Mouse (Mus musculus) hindbrain, postnatal 0 days (tissue): Measurements from ENCODE around the gene Mob3b. TPM values are rescaled to one million over a fixed set of nuclear protein-coding genes. Genes with fewer than 3 reads are reported as not detected.

ENCODE experiments used
- ATAC-seq: fragments of 200-750 bp; cut with Nextera tagmentation; 2 replicates; pipeline ENCODE4 v1.8.0; 2017; ENCODE audit warnings: mild to moderate bottlenecking, moderate TSS enrichment, moderate library complexity
- DNase-seq: peaks from one replicate; pipeline ENCODE4 v3.0.0-alpha.2; 2015; ENCODE audit warnings: low spot score
- H3K27ac ChIP-seq: fragments of 300-500 bp; sonication (generic); 2 replicates; pipeline ENCODE4 v1.5.1; 2014; ENCODE audit warnings: mild to moderate bottlenecking
- H3K27me3 ChIP-seq: fragments of 300-500 bp; sonication (generic); 2 replicates; pipeline ENCODE4 v1.6.1; 2014; ENCODE audit warnings: low read length, mixed read lengths; ENCODE audit not compliant: insufficient read depth
- H3K36me3 ChIP-seq: fragments of 300-500 bp; sonication (generic); 2 replicates; pipeline ENCODE4 v1.6.1; 2014; ENCODE audit warnings: low read length, mixed read lengths; ENCODE audit not compliant: insufficient read depth
- H3K4me1 ChIP-seq: fragments of 300-500 bp; sonication (generic); 2 replicates; pipeline ENCODE4 v1.6.1; 2014; ENCODE audit warnings: antibody characterized with exemption, low read length, mixed read lengths; ENCODE audit not compliant: insufficient read depth
- H3K4me2 ChIP-seq: fragments of 300-500 bp; sonication (generic); 2 replicates; pipeline ENCODE4 v1.6.1; 2014; ENCODE audit warnings: low read depth, mild to moderate bottlenecking, low read length, moderate library complexity, mixed read lengths
- H3K4me3 ChIP-seq: fragments of 300-500 bp; sonication (generic); 2 replicates; pipeline ENCODE4 v1.5.1; 2014; ENCODE audit warnings: low read length
- H3K9ac ChIP-seq: fragments of 300-500 bp; sonication (generic); replicated peaks from 2 replicates; pipeline ENCODE4 v1.6.1; 2014; ENCODE audit warnings: mild to moderate bottlenecking, low read length, moderate library complexity, mixed read lengths
- H3K9me3 ChIP-seq: fragments of 300-500 bp; sonication (generic); 2 replicates; pipeline ENCODE4 v1.6.1; 2016; ENCODE audit warnings: low read length, mixed read lengths
- CTCF ChIP-seq: IDR thresholded peaks from 2 replicates; pipeline ENCODE4 v1.5.1; 2016; ENCODE audit warnings: antibody characterized with exemption, control low read depth, low read depth
- WGBS: fragments of 180-500 bp; shearing (Covaris S2); extraction: QIAGEN DNeasy Blood & Tissue Kit; methylation state at CpG from one replicate; pipeline ENCODE4 v1.1.7; 2014; 5-methylcytosine and 5-hydroxymethylcytosine counted together
- polyA plus RNA-seq: library from polyadenylated mRNA; unstranded; fragments of >200 nt; fragmentation: Nextera tagmentation; extraction: Ambion mirVana; gene quantifications from 2 replicates; pipeline ENCODE4 v1.2.1, GENCODE M21; 2015
- total RNA-seq: library from RNA; depleted of rRNA; stranded (reverse); fragments of >200 nt; gene quantifications from 2 replicates; pipeline ENCODE4 v1.2.3, GENCODE M21; 2014

Gene Mob3b
- total and polyA plus RNA-seq, 2 experiments from 2014 or later, result 2.9 to 3.2 TPM

DNA sequence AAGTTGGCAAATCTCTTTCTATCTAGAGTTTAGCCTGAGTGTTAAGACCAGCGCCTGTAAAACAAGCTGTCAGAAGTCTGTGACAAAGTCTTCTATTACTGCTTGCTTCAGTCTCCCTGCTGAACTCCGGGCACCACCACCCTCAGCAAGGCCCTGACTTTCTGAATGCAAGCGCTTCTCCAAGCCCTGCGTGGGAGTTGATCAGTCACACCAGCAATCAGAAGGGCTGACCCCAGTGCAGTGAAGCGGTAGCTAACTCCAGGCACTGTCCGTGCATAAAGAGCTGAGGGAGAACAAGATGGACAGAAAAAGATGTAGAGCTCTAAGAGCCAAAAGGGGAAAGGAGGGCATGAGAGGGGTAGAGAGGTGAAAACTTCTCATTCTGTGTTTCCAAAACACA, 29.5 kb downstream of the Mob3b start:
- Histone ChIP-seq H3K4me1 (no peaks in the 10 kb centered on the region), H3K4me2 (no peak overlapping the region), H3K4me3 (no peak overlapping the region), H3K27ac (no peak overlapping the region), H3K9me3 (no peaks in the 10 kb centered on the region), H3K27me3 (no peaks in the 10 kb centered on the region), H3K36me3 (no peaks in the 10 kb centered on the region), H3K9ac (no peak overlapping the region)
- ATAC-seq (no peak), DNase-seq (no peak)
- WGBS, result 35% methylated on average over 6 of the region's 6 CpGs
- TF ChIP-seq CTCF, result no peak

- TF ChIP-seq CTCF, result no peak
- no peak overlapping the region for H3K4me3 ChIP-seq
- H3K27me3 ChIP-seq, result no peaks in the 10 kb centered on the region
- no peak overlapping the region for H3K4me2 ChIP-seq
- DNase-seq (no peak), ATAC-seq (no peak)
- no peak overlapping the region for H3K27ac ChIP-seq
- no peaks in the 10 kb centered on the region for H3K36me3 ChIP-seq
- H3K9ac ChIP-seq, result no peak overlapping the region
- no peaks in the 10 kb centered on the region for H3K9me3 ChIP-seq
- WGBS, result 47% methylated on average over 9 of the region's 9 CpGs
- no peaks in the 10 kb centered on the region for H3K4me1 ChIP-seq
Measured at GRCm38 (mm10) chr4:35126776-35127175, 30.5 kb downstream of the Mob3b start.

GRCm38 (mm10) chr4:35125299-35125777, 31.9 kb downstream of the Mob3b start:
- ATAC-seq (peak; percentile 78), DNase-seq (peak; percentile 48)
- Histone ChIP-seq H3K4me2 (peak overlapping the region; percentile 21; the same call in 1 of the 2 replicates), H3K4me3 (no peak overlapping the region), H3K9ac (no peak overlapping the region), H3K27me3 (no peaks in the 10 kb centered on the region), H3K9me3 (no peaks in the 10 kb centered on the region), H3K36me3 (no peaks in the 10 kb centered on the region), H3K27ac (peak overlapping the region; percentile 38; the same call in 1 of the 2 replicates), H3K4me1 (no peaks in the 10 kb centered on the region)
- no peak for TF ChIP-seq CTCF
- WGBS, result 6% methylated on average over 6 of the region's 6 CpGs

DNA sequence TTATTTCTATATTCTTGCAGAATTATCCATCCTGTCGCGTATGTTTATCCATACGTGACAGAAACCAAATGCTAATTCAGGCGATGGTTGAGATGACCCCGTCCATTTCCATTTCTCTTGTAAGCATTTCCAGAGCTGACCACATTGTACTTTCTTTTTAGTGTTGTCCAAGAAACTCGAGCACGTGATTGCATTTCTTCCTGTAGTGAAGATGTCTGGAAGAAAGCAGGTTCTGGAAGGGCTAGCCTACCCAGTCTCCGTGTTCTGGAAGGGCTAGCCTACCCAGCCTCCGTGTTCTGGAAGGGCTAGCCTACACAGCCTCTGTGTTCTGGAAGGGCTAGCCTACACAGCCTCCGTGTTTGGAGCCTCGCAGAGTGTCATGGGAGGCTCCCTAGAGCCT, 33.3 kb downstream of the Mob3b start:
- WGBS, result 73% methylated on average over 11 of the region's 11 CpGs
- Histone ChIP-seq H3K27me3 (no peaks in the 10 kb centered on the region), H3K9me3 (no peaks in the 10 kb centered on the region), H3K4me3 (no peak overlapping the region), H3K9ac (no peak overlapping the region), H3K4me1 (no peaks in the 10 kb centered on the region), H3K27ac (no peak overlapping the region), H3K36me3 (no peaks in the 10 kb centered on the region), H3K4me2 (no peak overlapping the region)
- DNase-seq, result no peak
- TF ChIP-seq CTCF, result no peak
- ATAC-seq, result no peak

- Histone ChIP-seq H3K9me3 (no peaks in the 10 kb centered on the region), H3K27me3 (no peaks in the 10 kb centered on the region), H3K36me3 (no peaks in the 10 kb centered on the region), H3K4me2 (no peak overlapping the region), H3K27ac (no peak overlapping the region), H3K4me3 (no peak overlapping the region), H3K9ac (no peak overlapping the region), H3K4me1 (no peaks in the 10 kb centered on the region)
- WGBS, result 81% methylated on average over 5 of the region's 5 CpGs
- DNase-seq (no peak), ATAC-seq (no peak)
- no peak for TF ChIP-seq CTCF
Measured at GRCm38 (mm10) chr4:35123087-35123486, 34.2 kb downstream of the Mob3b start.

DNA sequence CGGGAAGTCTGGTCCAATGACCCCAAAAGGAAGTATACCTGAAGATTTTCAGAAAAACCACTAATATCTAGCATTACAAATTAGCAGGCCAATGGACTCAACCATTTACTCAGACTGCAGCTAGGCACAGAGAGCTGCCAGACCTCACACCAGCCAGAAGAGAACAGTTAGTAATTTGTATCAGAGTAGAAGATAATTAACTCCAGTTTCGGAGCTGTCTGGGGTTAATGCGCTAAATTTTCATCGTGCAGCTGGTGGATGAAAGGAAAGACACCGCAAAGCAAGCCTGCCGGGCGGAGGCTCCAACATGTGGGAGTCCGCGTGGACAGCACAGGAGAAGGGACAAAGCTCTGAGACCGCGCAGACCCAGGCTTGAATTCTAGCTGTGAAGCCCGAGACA, 36.2 kb downstream of the Mob3b start:
- no peaks in the 10 kb centered on the region for H3K9me3 ChIP-seq

GRCm38 (mm10) chr4:35120575-35120974, 36.7 kb downstream of the Mob3b start:
- Histone ChIP-seq H3K36me3 (no peaks in the 10 kb centered on the region), H3K4me1 (no peaks in the 10 kb centered on the region), H3K27ac (no peak overlapping the region), H3K4me3 (no peak overlapping the region), H3K9ac (no peak overlapping the region), H3K27me3 (no peaks in the 10 kb centered on the region), H3K9me3 (no peaks in the 10 kb centered on the region), H3K4me2 (no peak overlapping the region)
- no peak for ATAC-seq
- WGBS, result 85% methylated on average over 8 of the region's 8 CpGs
- no peak for DNase-seq
- TF ChIP-seq CTCF, result no peak

More for the DNA sequence above, 36.2 kb downstream of the Mob3b start:
- H3K36me3 ChIP-seq, result no peaks in the 10 kb centered on the region
- no peaks in the 10 kb centered on the region for H3K27me3 ChIP-seq
- TF ChIP-seq CTCF, result no peak
- H3K4me3 ChIP-seq, result no peak overlapping the region
- ATAC-seq, result no peak
- H3K9ac ChIP-seq, result no peak overlapping the region
- H3K27ac ChIP-seq, result no peak overlapping the region
- no peaks in the 10 kb centered on the region for H3K4me1 ChIP-seq
- WGBS, result 45% methylated on average over 12 of the region's 12 CpGs
- no peak overlapping the region for H3K4me2 ChIP-seq
- no peak for DNase-seq
